Mouse (Mus musculus) cerebral cortex, adult 2 months (tissue): Measurements from ENCODE around the gene Gm21190.

ENCODE experiments used
- WGBS: fragments of 180-500 bp; shearing (Covaris S2); methylation state at CpG from one replicate; pipeline ENCODE4 v1.1.7; 2018; 5-methylcytosine and 5-hydroxymethylcytosine counted together

Gm21190 gene

DNA sequence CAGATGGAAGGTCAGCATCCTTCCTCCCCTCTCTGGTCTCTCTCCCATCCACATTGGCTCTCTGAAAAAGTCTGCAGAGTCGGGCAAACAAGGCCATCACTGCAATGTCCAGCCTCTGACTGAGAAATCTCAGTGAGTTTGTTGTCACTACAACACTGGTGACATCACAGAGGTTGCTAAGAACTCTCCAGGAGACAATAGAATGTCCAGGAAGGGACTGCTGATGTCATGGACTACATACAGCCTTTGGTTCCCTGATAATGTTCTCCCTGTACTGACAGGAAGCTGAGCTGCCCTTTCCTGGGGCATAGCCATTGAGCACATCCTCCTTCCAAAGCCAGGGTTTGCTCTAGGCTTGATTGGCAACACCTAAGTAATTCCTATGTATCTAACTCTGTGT, at the start of gene Gm21190:
Gene Gm21190, minus strand, starts transcription at position 101 of the 400 bp plus-strand sequence.
- 80% methylated on average over 1 of the region's 1 CpGs for WGBS

DNA sequence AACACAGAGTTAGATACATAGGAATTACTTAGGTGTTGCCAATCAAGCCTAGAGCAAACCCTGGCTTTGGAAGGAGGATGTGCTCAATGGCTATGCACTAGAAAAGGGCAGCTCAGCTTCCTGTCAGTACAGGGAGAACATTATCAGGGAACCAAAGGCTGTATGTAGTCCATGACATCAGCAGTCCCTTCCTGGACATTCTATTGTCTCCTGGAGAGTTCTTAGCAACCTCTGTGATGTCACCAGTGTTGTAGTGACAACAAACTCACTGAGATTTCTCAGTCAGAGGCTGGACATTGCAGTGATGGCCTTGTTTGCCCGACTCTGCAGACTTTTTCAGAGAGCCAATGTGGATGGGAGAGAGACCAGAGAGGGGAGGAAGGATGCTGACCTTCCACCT, 48.0 kb upstream of the Gm21190 start, which contains the start of gene Gm21083:
Gene Gm21083, plus strand, starts transcription at position 301 of the 400 bp plus-strand sequence.
- WGBS = 40% methylated on average over 1 of the region's 1 CpGs

DNA sequence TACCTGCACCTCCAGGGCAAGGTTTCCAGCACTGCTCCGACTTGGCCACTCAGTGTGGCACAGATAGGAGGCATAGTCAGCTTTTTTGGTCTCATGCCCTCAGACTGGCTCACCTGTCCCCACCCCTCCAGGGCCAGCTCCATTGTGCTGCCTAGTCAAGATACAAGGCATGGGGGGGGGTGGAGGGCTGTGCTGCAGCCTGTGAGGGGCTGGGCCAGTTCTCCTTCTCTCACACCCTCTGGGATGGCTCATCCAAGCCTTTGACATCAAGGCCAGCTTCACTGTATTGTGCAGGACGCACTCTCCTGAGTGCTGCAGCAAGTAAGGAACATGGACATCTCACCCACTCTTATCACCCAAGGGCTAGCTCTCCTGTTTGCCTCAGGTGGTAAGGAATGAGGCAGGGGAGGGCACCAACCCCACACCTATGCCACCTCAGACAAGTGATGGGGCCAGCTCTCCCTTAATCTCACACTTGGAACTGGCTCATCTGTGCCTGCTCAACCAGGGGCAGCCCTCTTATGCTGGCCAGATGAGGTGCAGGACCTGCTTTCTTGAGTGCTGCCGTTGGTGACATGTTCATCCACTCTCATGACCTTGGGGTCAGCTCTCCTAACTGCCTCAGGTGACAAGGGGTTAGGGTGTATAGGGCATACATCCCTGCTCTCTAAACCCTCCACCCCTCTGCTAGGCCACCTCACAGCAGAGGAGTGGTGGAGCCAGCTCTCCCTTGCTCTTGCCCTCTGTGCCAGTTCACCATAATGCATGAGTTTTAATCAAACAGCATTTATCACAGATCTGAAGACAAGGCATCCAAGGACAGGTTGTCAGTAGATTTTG, 32.6 kb upstream of the Gm21190 start:
- 77% methylated on average over 3 of the region's 3 CpGs for WGBS

DNA sequence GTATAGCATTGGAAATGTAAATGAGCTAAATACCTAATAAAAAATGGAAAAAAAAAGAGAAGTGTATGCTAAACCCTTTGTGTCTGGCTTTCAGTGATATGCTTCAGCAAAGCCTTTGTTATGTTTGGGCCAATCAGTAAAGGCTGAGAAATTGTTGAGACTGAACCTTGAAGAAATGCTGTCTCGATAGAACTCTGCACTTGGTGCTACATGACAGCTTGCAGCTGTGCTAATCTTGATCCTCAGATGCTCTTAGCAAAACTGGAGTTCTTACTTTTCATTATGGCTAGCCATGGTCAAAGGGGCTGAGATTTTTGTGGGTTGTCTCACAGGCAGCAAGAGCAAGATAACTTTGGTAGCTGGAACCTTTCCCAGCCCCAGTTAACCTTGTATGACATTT, 29.6 kb upstream of the Gm21190 start:
- 84% methylated on average over 1 of the region's 1 CpGs for WGBS

DNA sequence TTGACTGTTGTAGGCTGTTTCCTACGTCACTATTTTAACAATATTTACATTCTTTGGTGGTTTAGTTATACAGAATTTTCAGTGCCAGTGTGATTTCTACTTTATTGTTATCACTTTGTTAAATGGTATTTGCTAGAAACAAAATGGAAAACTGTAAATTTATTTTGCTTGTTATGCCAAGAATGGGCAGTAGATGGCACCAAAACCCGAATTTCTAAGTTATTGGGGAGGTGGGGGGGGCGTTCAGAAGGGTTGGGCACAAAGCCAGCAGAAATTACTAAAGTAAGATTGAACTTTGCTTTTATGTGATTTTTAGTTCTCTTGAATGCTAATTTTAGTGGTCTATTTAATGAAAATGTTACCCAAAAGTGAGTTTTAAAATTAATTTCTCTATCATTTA, 20.6 kb upstream of the Gm21190 start:
- WGBS = 12% methylated on average over 3 of the region's 3 CpGs

DNA sequence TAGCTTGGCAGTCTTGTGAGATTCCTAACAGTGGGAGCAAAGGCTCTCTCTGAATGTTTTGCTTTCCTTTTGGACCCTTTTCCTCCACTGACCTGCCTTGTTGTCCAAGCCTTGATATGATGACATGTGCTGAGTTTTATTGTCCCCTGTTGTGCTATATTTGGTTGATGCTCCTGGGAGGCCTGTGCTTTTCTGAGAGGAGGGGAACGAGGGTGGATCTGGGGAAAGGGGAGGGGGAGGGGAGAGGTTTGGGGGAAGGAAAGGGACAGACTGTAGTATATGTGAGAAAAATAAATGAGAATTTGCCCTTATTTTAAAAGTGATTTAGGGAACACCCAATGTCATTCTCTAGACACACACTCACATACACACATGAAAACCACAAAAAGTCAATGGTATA, 20.1 kb upstream of the Gm21190 start:
- 34% methylated on average over 1 of the region's 1 CpGs for WGBS

DNA sequence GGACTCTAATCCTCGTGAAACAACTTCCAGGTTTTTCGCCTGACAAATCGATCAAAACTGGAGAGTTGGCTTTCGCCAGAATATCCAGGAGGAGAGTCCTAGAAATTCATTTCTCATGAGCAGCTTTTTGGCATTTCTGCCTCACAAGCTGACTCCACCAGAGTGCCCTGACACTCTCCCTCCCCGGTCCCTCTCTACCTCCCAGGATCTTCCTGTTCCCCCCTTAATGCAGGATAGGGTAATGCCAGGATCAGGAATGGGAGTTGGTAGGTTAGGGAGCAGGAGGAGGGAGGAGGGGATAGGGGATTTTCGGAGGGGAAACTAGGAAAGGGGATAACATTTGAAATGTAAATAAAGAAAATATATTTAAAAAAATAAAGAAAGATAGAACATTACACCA, 19.6 kb upstream of the Gm21190 start:
- WGBS = 86% methylated on average over 6 of the region's 6 CpGs

DNA sequence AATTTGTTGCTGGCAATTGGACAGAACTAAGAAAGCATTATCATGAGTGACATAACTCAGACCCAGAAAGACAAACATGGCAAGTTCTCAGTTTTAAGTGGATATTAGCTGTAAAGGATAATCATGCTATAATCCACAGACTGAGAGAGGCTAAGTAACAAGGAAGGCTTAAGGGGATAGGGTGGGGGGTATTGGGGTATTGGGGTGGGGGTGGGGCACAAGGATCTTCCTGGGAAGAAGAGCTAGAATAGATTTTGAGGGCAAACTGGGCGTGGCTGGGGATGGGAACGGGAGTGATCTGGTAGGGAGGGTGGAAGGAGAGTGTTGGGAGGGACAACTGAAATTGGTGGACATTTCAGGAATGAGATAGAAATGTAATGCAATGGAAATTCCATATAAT, 7.0 kb downstream of the Gm21190 start:
- WGBS = 31% methylated on average over 2 of the region's 2 CpGs

DNA sequence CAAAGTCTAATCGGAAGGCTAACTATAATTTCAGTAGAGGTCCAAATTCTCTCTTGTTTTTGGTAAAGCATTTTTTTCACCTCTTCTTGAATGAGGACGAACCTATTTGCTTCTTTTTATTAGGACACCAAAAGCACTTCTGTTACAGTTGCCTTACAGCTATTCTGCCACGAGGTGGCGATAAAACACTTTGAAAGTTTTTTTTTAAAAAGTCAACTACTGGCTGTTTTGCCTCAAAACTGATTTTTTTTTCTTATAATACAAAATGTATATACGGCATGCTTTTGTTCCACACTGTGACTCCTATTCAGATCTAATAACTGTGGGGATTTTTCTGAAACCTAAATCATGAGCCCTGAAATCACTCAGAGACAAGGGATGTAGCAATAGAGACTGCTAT, 8.6 kb downstream of the Gm21190 start:
- WGBS = 24% methylated on average over 5 of the region's 5 CpGs

DNA sequence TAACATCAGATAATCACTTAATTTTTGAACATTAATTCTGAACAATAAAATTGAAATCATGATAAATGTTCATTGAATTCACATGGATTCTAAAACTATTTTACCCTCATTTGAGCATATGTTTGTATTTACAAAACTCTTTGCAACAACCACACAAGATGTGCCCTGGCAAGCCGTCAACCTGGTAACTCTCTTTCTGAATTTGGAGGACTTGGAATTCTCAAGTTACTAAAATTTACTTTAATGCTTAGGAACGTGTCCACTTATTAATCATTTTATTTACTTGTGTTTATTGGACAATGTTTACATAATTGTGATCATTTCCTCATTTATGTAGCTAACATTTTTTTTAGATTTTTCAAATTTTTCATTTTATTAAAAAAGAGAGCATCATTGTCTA, 11.9 kb downstream of the Gm21190 start:
- WGBS = 76% methylated on average over 2 of the region's 2 CpGs

DNA sequence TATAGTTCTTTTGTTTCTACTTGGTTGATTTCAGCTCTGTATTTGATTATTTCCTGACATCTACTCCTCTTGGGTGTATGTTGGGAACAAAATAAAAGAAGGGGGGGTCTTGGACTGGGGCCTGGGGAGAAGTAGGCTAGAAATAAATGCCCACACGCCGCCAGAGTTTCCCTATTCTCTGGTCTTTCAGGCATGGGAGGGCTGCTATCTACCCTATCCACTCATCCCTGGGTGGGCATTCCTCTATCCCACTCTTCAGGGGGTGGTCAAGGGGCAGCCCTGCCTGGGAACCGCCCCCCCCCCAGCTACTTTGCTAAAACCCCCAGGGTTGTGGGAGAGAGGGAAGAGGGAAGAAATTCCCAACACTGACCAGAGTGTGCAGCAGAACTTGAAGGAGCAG, 16.8 kb downstream of the Gm21190 start:
- WGBS = 63% methylated on average over 3 of the region's 3 CpGs

DNA sequence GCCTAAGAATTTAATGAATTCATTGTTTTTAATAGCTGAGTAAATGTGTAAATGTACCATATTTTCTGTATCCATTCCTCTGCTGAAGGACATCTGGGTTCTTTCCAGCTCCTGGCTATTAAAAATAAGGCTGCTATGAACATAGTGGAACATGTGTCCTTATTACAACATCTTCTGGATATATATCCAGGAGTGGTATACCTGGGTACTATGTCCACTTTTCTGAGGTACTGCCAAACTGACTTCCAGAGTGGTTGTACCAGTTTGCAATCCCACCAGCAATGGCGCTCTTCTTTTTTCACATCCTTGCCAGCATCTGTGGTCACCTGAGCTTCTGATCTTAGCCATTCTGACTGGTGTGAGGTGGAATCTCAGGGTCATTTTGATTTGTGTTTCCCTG, 19.1 kb downstream of the Gm21190 start:
- WGBS = 84% methylated on average over 1 of the region's 1 CpGs

DNA sequence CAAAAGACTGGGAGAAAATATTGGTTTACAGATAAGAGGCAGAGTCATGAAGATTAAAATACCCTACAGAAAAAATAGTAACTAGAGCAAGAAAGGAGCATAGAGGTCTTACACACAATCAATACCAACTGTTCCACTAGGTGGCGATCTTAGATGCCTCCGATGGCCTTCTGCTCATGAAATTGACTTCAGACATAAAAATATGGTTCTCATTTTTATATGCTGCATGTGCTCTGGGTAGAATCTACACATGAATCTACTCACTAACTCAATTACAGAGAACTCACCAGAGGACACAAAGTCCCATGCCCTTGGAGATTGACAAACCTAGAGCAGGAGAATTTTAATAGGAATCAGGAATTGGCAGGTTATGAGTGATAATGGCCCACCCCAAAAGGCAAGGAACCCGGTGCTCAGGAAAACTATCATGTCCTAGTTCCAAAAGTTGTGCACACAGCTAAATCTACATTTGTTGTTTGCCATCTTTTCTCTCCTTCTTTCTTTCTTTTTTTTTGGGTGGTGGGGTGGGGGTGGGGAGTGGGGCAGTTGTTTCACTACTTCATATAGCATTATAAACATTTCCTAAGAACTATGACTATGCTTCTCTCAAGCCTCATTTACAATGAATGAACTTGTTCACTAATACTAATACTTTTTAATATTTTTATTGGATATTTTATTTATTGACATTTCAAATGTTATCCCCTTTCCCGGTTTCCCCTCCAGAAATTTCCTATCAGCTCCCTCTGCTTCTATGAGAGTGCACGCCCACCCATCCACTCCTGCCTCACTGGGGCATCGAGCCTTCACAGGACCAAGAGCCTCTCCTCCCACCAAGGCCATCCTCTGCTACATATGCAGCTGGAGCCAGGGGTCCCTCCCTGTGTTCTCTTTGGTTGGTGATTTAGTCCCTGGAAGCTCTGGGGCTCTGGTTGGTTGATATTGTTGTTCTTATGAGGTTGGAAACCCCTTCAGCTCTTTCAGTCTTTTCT, 20.3 kb downstream of the Gm21190 start:
- WGBS = 70% methylated on average over 6 of the region's 6 CpGs

DNA sequence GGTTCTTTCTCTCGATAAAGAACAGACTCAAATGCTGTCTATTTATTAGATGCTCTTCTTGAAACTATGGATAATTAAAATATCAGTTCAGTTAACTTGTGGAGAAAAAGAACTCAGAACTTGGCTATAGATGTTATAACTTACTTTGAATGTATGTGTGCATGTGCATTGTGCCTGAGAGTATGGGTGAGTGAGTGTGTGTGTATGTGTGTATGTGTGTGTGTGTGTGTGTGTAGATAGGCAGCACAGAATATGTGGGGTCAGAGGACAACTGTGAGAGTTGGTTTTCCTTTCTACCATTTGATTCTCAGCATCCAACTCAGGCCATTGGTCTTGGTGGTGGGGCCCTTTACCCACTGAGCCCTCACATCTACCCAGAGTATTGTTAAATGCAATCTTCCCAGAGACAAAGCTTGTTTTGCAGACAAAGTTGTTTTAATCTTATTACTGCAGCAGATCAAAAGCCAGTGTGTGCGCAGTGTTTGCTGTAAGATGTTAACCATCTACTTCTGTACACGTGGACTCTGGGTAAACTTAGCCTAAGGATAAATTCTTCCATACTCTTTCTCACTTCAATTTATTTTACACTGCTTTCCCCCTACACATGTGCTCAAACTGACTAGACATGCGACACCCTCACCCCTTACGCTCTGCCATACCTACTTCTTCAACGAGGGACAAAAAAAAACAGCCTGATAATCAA, 21.1 kb downstream of the Gm21190 start:
- 66% methylated on average over 6 of the region's 6 CpGs for WGBS

DNA sequence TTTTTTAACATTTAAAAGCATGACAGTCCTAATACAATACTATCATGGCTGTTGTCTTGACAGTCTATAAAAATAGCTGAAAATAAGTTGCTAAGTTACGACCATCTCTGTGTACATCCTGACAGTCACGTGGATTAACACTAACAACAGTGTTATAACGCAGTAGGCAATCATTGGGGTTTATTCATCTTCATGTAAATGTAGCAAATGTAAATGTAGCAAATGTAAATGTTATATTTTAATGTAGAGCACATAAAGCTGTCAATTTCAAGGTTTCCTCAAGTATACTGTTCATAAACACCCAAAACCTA, 21.8 kb downstream of the Gm21190 start:
- 69% methylated on average over 3 of the region's 3 CpGs for WGBS

DNA sequence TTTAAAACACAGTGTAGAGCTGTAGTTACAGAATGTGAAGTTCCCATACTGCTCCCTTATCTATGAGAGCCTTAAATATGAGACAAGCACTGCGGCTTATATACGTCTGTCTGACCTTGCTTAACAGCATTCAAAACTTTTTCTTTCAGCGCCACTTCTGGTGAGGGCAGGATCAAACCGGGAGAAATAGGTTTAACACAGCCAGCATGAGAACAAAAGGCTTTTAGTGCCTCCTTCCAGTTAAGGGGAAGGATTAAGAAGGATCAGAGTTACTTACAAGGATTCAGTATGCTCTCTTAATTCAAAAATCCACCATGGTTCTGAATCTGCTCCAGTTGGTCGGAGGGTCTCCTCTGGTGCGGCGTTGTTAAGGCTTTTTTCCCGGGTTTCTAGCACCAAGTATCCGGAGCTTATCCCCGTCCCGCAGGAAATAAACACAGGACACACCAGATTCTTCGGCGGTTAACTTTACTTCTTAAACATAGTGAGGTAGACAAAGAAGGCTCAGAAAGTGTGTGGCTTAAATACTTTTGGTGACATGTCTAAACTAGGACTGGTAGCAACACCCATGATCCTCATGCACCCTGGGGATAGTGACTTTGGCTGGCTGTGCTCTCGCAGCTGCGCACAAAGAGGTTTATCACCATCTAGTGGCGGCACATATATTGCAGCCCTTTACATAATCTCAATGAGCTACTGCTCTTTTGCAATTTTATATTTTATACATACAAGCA, 22.3 kb downstream of the Gm21190 start:
- WGBS = 44% methylated on average over 16 of the region's 16 CpGs

DNA sequence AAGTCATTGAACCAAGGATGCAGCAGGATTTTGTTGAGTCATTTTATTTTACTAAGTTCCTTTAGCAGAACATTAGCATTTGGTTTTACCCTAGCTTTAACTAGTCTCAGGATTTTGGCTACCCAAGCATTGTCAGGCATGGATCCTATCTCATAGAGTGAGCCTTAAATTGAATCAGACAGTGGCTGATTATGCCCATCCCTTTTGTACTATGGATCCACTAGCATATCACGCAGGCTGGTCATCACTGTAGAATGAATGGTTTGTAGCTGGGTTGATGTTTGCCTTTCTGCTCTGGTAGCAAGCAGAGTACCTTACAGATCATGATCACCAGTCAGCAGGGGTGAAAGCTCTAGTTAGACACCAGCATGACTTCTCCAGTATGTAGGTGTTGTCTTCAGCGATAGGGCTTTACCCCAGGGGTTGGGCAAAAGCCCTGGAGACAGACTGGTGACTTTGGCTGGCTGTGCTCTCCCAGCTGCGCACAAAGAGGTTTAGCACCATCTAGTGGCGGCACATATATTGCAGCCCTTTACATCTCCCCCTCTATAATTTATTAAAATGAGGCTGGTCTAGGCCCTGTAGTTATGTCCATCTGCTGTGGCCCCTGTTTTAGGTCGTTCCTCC, 30.1 kb downstream of the Gm21190 start:
- WGBS = 32% methylated on average over 5 of the region's 5 CpGs

DNA sequence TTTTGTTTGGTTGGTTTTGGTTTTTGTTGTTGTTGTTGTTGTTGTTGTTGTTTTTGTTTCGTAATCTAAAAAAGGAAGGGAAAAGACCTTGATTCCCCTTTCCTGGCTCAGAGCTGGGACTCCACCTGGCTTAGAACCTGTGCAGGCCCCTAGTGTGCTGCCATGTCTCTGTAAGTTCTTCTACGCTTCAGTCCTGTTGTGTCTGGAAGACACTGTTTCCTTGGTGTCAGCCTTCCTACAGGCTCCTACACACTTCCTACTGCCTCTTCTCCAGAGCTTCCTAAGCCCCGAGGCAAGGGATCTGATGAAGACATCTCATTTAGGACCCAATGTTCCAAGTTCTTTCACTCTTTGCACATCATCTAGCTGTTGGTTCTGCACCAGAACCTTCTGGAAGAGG, 30.7 kb downstream of the Gm21190 start:
- WGBS = 72% methylated on average over 3 of the region's 3 CpGs

DNA sequence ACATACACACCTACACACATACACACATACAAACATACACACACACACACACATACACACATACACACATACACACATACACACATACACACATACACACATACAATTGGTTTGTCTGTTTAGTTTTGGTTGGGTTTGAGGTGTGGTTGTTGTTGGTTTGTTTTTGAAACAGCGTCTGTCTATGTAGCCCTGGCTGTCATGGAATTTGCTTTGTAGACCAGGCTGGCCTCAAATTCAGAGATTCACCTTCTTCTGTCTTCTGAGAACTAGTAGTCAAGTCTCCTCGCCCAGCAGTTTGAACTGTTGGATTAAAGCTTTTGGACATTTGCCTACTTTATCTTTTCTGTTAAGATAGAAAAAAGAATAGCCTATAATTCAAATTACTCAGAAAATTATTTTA, 38.1 kb downstream of the Gm21190 start:
- 60% methylated on average over 2 of the region's 2 CpGs for WGBS

DNA sequence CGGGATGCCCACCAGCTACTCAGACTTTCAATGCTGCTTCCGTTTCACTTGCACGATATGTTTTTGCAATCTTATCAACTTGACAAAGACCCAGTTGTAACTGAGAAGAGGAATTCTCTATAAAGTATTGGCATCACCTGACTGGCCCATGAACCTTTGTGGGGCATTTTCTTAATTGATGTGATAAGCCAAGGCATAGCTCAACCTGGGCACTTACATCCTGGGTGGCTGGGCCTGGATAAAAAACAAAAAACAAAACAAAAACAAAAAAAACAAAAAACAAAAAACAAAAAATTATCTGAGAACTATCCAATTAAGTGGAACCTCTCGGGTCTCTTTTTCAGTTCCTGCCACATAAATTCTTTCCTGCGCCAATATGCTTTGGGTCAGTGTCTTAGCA, 40.3 kb downstream of the Gm21190 start:
- WGBS = 88% methylated on average over 5 of the region's 5 CpGs

DNA sequence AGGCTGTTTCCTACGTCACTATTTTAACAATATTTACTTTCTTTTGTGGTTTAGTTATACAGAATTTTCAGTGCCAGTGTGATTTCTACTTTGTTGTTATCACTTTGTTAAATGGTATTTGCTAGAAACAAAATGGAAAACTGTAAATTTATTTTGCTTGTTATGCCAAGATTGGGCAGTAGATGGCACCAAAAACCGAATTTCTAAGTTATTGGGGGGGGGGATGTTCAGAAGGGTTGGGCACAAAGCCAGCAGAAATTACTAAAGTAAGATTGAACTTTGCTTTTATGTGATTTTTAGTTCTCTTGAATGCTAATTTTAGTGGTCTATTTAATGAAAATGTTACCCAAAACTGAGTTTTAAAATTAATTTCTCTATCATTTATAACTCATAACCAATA, 44.4 kb downstream of the Gm21190 start:
- WGBS = 19% methylated on average over 2 of the region's 2 CpGs
